Mouse (Mus musculus): Measurements from ENCODE around the gene Slc9a1. TPM values are rescaled to one million over a fixed set of nuclear protein-coding genes. Genes with fewer than 3 reads are reported as not detected.

Gene Slc9a1
- total and polyA plus RNA-seq, 3 experiments: 3.1 to 14.0 TPM; not detected in 1

- H3K4me3 ChIP-seq (ENCODE audit: control insufficient read depth in 1 of 2, insufficient read depth in 1 of 2, low read depth in 2 of 2, low read length in 2 of 2): no peak overlapping the region
- H3K27me3 ChIP-seq (ENCODE audit: control insufficient read depth in 1 of 2, insufficient read depth in 2 of 2, low read length in 2 of 2): no peaks in the 10 kb centered on the region
- peaks cover 6 to 14% of the 10 kb centered on the region in 2 experiments for H3K4me1 ChIP-seq (ENCODE audit: control insufficient read depth in 1 of 2, insufficient read depth in 2 of 2, low read length in 2 of 2)
- no peak overlapping the region for H3K9ac ChIP-seq (ENCODE audit: control insufficient read depth, low read depth, low read length, poor library complexity, severe bottlenecking)
- no peak overlapping the region for H3K27ac ChIP-seq (ENCODE audit: control insufficient read depth, low read depth, low read length)
- peaks cover 0 to 2% of the 10 kb centered on the region in 2 experiments; a peak in 2 of 4 replicates for H3K36me3 ChIP-seq (ENCODE audit: control insufficient read depth in 1 of 2, insufficient read depth in 2 of 2, low read length in 2 of 2)
- no peaks in the 10 kb centered on the region for H3K9me3 ChIP-seq (replicated peaks; ENCODE audit: insufficient read depth, low read length)
- TF ChIP-seq MAX (IDR thresholded peaks at IDR 0.05; ENCODE audit: low read length) (no peak), USF2 (IDR thresholded peaks at IDR 0.05; ENCODE audit: borderline replicate concordance in 1 of 2, insufficient read depth in 1 of 2, low read depth in 1 of 2, low read length in 2 of 2) (no peak), ZMIZ1 (IDR thresholded peaks at IDR 0.05; ENCODE audit: low read depth, low read length) (no peak), SMC3 (IDR thresholded peaks at IDR 0.05; ENCODE audit: low read depth, low read length) (no peak), SIN3A (IDR thresholded peaks at IDR 0.05; ENCODE audit: low read length) (no peak), MAFK (IDR thresholded peaks at IDR 0.05; ENCODE audit: borderline replicate concordance, low read depth, low read length) (no peak), ZKSCAN1 (IDR thresholded peaks at IDR 0.05; ENCODE audit: low read depth, low read length) (no peak), MYB (IDR thresholded peaks at IDR 0.05; ENCODE audit: low read depth, low read length) (no peak), HCFC1 (IDR thresholded peaks at IDR 0.05; ENCODE audit: low read depth, low read length) (no peak), RAD21 (IDR thresholded peaks at IDR 0.05; ENCODE audit: low read depth, low read length) (no peak), TBP (IDR thresholded peaks at IDR 0.05; ENCODE audit: low read depth, low read length) (no peak), KAT2A (conservative IDR thresholded peaks at IDR 0.05; ENCODE audit: low read depth, low read length) (no peak), POLR2A (IDR thresholded peaks at IDR 0.05; ENCODE audit: control insufficient read depth in 1 of 2, insufficient read depth in 1 of 2, low read depth in 1 of 2, low read length in 2 of 2, poor library complexity in 1 of 2) (no peak), ETS1 (IDR thresholded peaks at IDR 0.05; ENCODE audit: low read depth, low read length) (no peak), ELF1 (IDR thresholded peaks at IDR 0.05; ENCODE audit: low read depth, low read length) (no peak), CHD2 (IDR thresholded peaks at IDR 0.05; ENCODE audit: low read length) (no peak)
- no peak for DNase-seq (ENCODE audit: low read depth, low spot score)
- peaks cover 2% of the 10 kb centered on the region; the same call in 1 of the 2 replicates for H3K79me2 ChIP-seq (ENCODE audit: control insufficient read depth, insufficient read depth, low read length, poor library complexity)
These were observed 28.5 kb downstream of the Slc9a1 start for GRCm38 (mm10) chr4:133397961-133398360.

- H3K4me3 ChIP-seq (ENCODE audit: control insufficient read depth in 1 of 2, insufficient read depth in 1 of 2, low read depth in 2 of 2, low read length in 2 of 2): no peak overlapping the region
- TF ChIP-seq SMC3 (IDR thresholded peaks at IDR 0.05; ENCODE audit: low read depth, low read length) (no peak), NELFE (IDR thresholded peaks at IDR 0.05; ENCODE audit: low read depth, low read length) (no peak), ZNF384 (IDR thresholded peaks at IDR 0.05; ENCODE audit: low read depth, low read length) (no peak), MEF2A (IDR thresholded peaks at IDR 0.05; ENCODE audit: extremely low read depth, insufficient replicate concordance, low read depth, low read length, poor library complexity, severe bottlenecking) (no peak), KAT2A (conservative IDR thresholded peaks at IDR 0.05; ENCODE audit: low read depth, low read length) (no peak), JUND (IDR thresholded peaks at IDR 0.05; ENCODE audit: low read depth, low read length) (no peak), TCF12 (IDR thresholded peaks at IDR 0.05; ENCODE audit: low read depth, low read length) (no peak)
- H3K27ac ChIP-seq (ENCODE audit: control insufficient read depth, low read depth, low read length): no peak overlapping the region
- H3K9me3 ChIP-seq (replicated peaks; ENCODE audit: insufficient read depth, low read length): no peaks in the 10 kb centered on the region
- DNase-seq (ENCODE audit: low read depth, low spot score): no peak
- no peaks in the 10 kb centered on the region for H3K27me3 ChIP-seq (ENCODE audit: control insufficient read depth in 1 of 2, insufficient read depth in 2 of 2, low read length in 2 of 2)
- peaks cover 2% of the 10 kb centered on the region; the same call in 1 of the 2 replicates for H3K79me2 ChIP-seq (ENCODE audit: control insufficient read depth, insufficient read depth, low read length, poor library complexity)
- peaks cover 6 to 14% of the 10 kb centered on the region in 2 experiments for H3K4me1 ChIP-seq (ENCODE audit: control insufficient read depth in 1 of 2, insufficient read depth in 2 of 2, low read length in 2 of 2)
- peaks cover 0 to 2% of the 10 kb centered on the region in 2 experiments; a peak in 3 of 4 replicates for H3K36me3 ChIP-seq (ENCODE audit: control insufficient read depth in 1 of 2, insufficient read depth in 2 of 2, low read length in 2 of 2)
- no peak overlapping the region for H3K9ac ChIP-seq (ENCODE audit: control insufficient read depth, low read depth, low read length, poor library complexity, severe bottlenecking)
These were observed 29.1 kb downstream of the Slc9a1 start for GRCm38 (mm10) chr4:133398619-133399018.
